ENCODE assay signal across 20 mouse cellular contexts in the genomic region with DNA sequence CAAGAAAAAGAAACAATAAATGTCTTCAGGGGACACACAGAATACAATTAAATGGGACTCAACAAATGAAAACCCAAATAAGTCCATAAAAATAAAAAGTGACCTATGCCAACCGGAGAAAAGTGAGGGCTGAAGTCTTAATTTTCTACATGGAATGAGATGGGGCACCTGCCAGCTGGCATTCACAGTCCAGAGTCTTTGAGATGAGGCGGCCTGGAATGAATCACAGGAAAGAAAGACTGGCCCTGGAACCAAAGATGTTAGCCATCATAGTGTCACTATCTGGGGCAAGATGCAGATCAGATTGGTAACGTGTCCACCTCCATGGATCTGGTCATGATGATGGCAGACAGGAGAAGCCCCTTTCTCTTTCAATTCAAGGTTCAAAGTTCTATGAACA. TPM values are rescaled to one million over a fixed set of nuclear protein-coding genes. Genes with fewer than 3 reads are reported as not detected.
DNase-seq lines count a peak whose midpoint lies in the region; ATAC-seq and TF ChIP-seq lines count a peak whose summit lies in the region.
"Had no signal": no experiment of that assay in that cellular context is flagged by ENCODE, and none has a peak within 500 bp of the region (broad histone marks: within the 10 kb centered on the region; RNA-seq: fewer than 3 reads in every experiment).

No protein-coding gene starts in this region.

- no peak for ATAC-seq in heart, postnatal 0 days (ENCODE audit: insufficient read depth, low read depth)
- no peak for ATAC-seq in kidney, embryonic 15.5 days (replicated peaks; ENCODE audit: low FRiP score)
- ATAC-seq: forebrain, embryonic 16.5 days; midbrain, embryonic 16.5 days had no signal

- intact Hi-C loops in heart, adult 2 months (cut with DNase I), result loop anchor here (5.0 kb wide), 2 partner anchors 35 to 55 kb away; no protein-coding TSS in a partner anchor
- intact Hi-C loops in heart, postnatal 10 days (cut with DNase I), result loop anchor here (5.0 kb wide), 1 partner anchor 50 kb away; no protein-coding TSS in a partner anchor
- intact Hi-C loops in heart, postnatal 14 days (cut with DNase I), result no loop called here

- H3K27ac ChIP-seq in heart, adult 2 months, result peak overlapping the region; percentile 81
- peak overlapping the region; percentile 78 for H3K27ac ChIP-seq in heart, postnatal 0 days (ENCODE audit: low read depth)
- 0 out of 2 replicates have a peak overlapping the region, but pooled peaks have one; percentile 3 for H3K27ac ChIP-seq in kidney, embryonic 15.5 days
- H3K27ac ChIP-seq: liver, embryonic 14.5 days; lung, embryonic 15.5 days; stomach, embryonic 15.5 days had no signal

- H3K79me2 ChIP-seq in heart, adult 2 months (replicated peaks; ENCODE audit: control insufficient read depth, insufficient read depth, low read length), result no peaks in the 10 kb centered on the region; the same call in 1 of the 2 replicates

- no peak for TF ChIP-seq CTCF in heart, adult 2 months (IDR thresholded peaks at IDR 0.05)
- TF ChIP-seq CTCF in heart, postnatal 0 days (IDR thresholded peaks at IDR 0.05; ENCODE audit: low read depth), result no peak

- TF ChIP-seq EP300 in heart, adult 2 months (IDR thresholded peaks at IDR 0.05; ENCODE audit: insufficient read depth, low read depth, low read length), result no peak
- no peak for TF ChIP-seq EP300 in heart, postnatal 0 days (IDR thresholded peaks at IDR 0.05; ENCODE audit: low read depth)

- no peak overlapping the region for H3K4me3 ChIP-seq in heart, adult 2 months
- H3K4me3 ChIP-seq in heart, postnatal 0 days (ENCODE audit: low read depth, low read length), result no peak overlapping the region
- H3K4me3 ChIP-seq in kidney, embryonic 15.5 days (replicated peaks), result no peak overlapping the region
- H3K4me3 ChIP-seq: lung, embryonic 15.5 days; stomach, embryonic 15.5 days had no signal

- no peak for DNase-seq in heart, adult 2 months
- DNase-seq in heart, postnatal 10 days, result no peak
- DNase-seq in heart, postnatal 0 days (ENCODE audit: low spot score), result no peak
- DNase-seq in heart, postnatal 14 days, result no peak
- peak; percentile 62 for DNase-seq in Muller cell, postnatal 12 days (ENCODE audit: inconsistent ontology term)
- no peak for DNase-seq in spleen, postnatal 4 days (ENCODE audit: low spot score in 2 of 2)
- DNase-seq: B cell, adult 2 months; cerebellum, postnatal 25 days; embryo, embryonic 11 days; layer of hippocampus, adult 9-11 months; lung, postnatal 4 days; right cerebral cortex, postnatal 25 days; thymus, adult 2 months had no signal

- H3K4me1 ChIP-seq in heart, adult 2 months (ENCODE audit: control insufficient read depth, insufficient read depth, low read length), result peaks cover 18% of the 10 kb centered on the region
- H3K4me1 ChIP-seq in heart, postnatal 0 days (ENCODE audit: control insufficient read depth, insufficient read depth), result peaks cover 64% of the 10 kb centered on the region
- peaks cover 38% of the 10 kb centered on the region for H3K4me1 ChIP-seq in kidney, embryonic 15.5 days

- H3K27me3 ChIP-seq in heart, adult 2 months (ENCODE audit: control insufficient read depth, insufficient read depth, low read length), result no peaks in the 10 kb centered on the region
- H3K27me3 ChIP-seq in heart, postnatal 0 days (ENCODE audit: control insufficient read depth, insufficient read depth, low read length), result no peaks in the 10 kb centered on the region
- no peaks in the 10 kb centered on the region for H3K27me3 ChIP-seq in kidney, embryonic 15.5 days
- H3K27me3 ChIP-seq: lung, embryonic 15.5 days; stomach, embryonic 15.5 days had no signal

- H3K36me3 ChIP-seq in heart, adult 2 months (ENCODE audit: control insufficient read depth, insufficient read depth, low read length), result peaks cover 4% of the 10 kb centered on the region; the same call in 1 of the 2 replicates
- H3K36me3 ChIP-seq in heart, postnatal 0 days (replicated peaks; ENCODE audit: control insufficient read depth, insufficient read depth, low read length), result no peaks in the 10 kb centered on the region; the same call in none of the 2 replicates
- no peaks in the 10 kb centered on the region for H3K36me3 ChIP-seq in kidney, embryonic 15.5 days
- H3K36me3 ChIP-seq: lung, embryonic 15.5 days; stomach, embryonic 15.5 days had no signal

- no peak overlapping the region for H3K9ac ChIP-seq in heart, adult 2 months (ENCODE audit: low read depth, low read length)
- H3K9ac ChIP-seq in heart, postnatal 0 days (replicated peaks; ENCODE audit: low read depth, low read length), result no peak overlapping the region
- no peak overlapping the region for H3K9ac ChIP-seq in kidney, embryonic 15.5 days
- H3K9ac ChIP-seq: liver, embryonic 14.5 days; lung, embryonic 15.5 days; stomach, embryonic 15.5 days had no signal

- WGBS in heart, adult 2 months, result 65% methylated on average over 3 of the region's 3 CpGs
- 69% methylated on average over 3 of the region's 3 CpGs for WGBS in heart, postnatal 0 days
- 92% methylated on average over 3 of the region's 3 CpGs for WGBS in kidney, embryonic 15.5 days

- H3K4me2 ChIP-seq in heart, postnatal 0 days (ENCODE audit: low read depth, low read length), result no peak overlapping the region
- no peak overlapping the region for H3K4me2 ChIP-seq in kidney, embryonic 15.5 days
- H3K4me2 ChIP-seq: lung, embryonic 15.5 days; stomach, embryonic 15.5 days had no signal

- no peaks in the 10 kb centered on the region for H3K9me3 ChIP-seq in heart, postnatal 0 days (replicated peaks; ENCODE audit: control insufficient read depth, low read length)
- no peaks in the 10 kb centered on the region for H3K9me3 ChIP-seq in kidney, embryonic 15.5 days (replicated peaks)
- H3K9me3 ChIP-seq: lung, embryonic 15.5 days; stomach, embryonic 15.5 days had no signal

- TF ChIP-seq POLR2A in heart, adult 2 months (IDR thresholded peaks at IDR 0.05; ENCODE audit: insufficient read depth, low read depth, low read length), result no peak

RNA-seq across cellular contexts. Expression of a gene that starts 50.5 kb away (rescaled TPM):
- total RNA-seq in heart, adult 2 months (2021), result 10 to 100 TPM; 28.7 to 32.2 TPM
- polyA plus RNA-seq in heart, adult 2 months (2012; rRNA removed), result 19.3 and 21.8 TPM in 2 replicates
- total RNA-seq in heart, postnatal 10 days (2021), result 10 to 100 TPM; 41.4 to 69.5 TPM
- 116 and 128 TPM in 2 replicates for total RNA-seq in heart, postnatal 0 days (2014; rRNA removed; ENCODE audit: low replicate concordance)
- 7.6 and 12.2 TPM in 2 replicates for polyA plus RNA-seq in heart, postnatal 0 days (2015; fragmentation: Nextera tagmentation; extraction: Ambion mirVana)
- 10 to 100 TPM; 33.4 to 35.0 TPM for total RNA-seq in heart, postnatal 14 days (2021)
- polyA plus RNA-seq in kidney, embryonic 15.5 days (2015; fragmentation: Nextera tagmentation; extraction: Ambion mirVana), result 9.3 and 9.9 TPM in 2 replicates
- total RNA-seq: neutrophil, adult 5-6 weeks had no signal

Comparison
In these comparisons a context has a peak if more than half of its experiments do, and no peak if none do; other contexts are left out.
1. H3K27ac ChIP-seq: peak in every context shown above with its lines; median percentile 81 in heart, adult 2 months; 78 in heart, postnatal 0 days; 3 in kidney, embryonic 15.5 days.